Comparison of ENCODE assay signal across 17 mouse cellular contexts in the genomic region with DNA sequence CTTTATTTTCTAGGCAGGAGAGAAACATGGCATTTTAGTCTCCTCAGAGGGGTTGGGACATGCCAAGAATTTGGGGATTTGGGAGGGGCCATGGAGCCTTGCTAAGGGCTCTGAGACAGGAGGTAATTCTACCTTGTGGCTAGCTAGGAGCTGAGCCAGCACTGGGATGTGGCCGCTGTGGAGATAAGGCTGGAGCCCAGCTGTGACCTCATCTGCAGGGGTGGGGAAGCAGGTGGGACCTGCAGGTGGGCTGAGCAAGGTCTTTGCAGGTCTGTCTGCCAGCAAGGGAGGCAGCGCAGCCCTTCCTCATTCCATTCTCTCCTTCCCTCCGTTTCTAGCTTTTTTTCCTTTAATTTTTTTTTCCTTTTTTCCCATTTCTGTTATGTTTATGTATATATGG. TPM values are rescaled to one million over a fixed set of nuclear protein-coding genes. Genes with fewer than 3 reads are reported as not detected.
DNase-seq lines count a peak whose midpoint lies in the region; ATAC-seq and TF ChIP-seq lines count a peak whose summit lies in the region.
"Had no signal": no experiment of that assay in that cellular context is flagged by ENCODE, and none has a peak within 500 bp of the region (broad histone marks: within the 10 kb centered on the region; RNA-seq: fewer than 3 reads in every experiment).

No protein-coding gene starts in this region.

- no peak for ATAC-seq in kidney, embryonic 15.5 days (replicated peaks; ENCODE audit: low FRiP score)
- ATAC-seq in kidney, embryonic 14.5 days (ENCODE audit: low FRiP score, low TSS enrichment), result no peak
- ATAC-seq in liver, embryonic 14.5 days (ENCODE audit: insufficient read depth), result no peak
- no peak for ATAC-seq in erythroid progenitor cell, adult 5-6 weeks (replicated peaks; ENCODE audit: low FRiP score, poor library complexity, severe bottlenecking)
- no peak for ATAC-seq in hindbrain, embryonic 13.5 days (ENCODE audit: low FRiP score)
- ATAC-seq: forebrain, embryonic 15.5 days; hindbrain, embryonic 16.5 days; midbrain, embryonic 15.5 days had no signal

- no peaks in the 10 kb centered on the region for H3K9me3 ChIP-seq in kidney, embryonic 15.5 days (replicated peaks)
- no peaks in the 10 kb centered on the region for H3K9me3 ChIP-seq in kidney, embryonic 14.5 days (ENCODE audit: control insufficient read depth, low read length)
- no peaks in the 10 kb centered on the region for H3K9me3 ChIP-seq in liver, embryonic 14.5 days (ENCODE audit: control insufficient read depth, low read length)
- no peaks in the 10 kb centered on the region for H3K9me3 ChIP-seq in hindbrain, embryonic 13.5 days
- H3K9me3 ChIP-seq: forebrain, embryonic 15.5 days; midbrain, embryonic 15.5 days had no signal

- peak overlapping the region; percentile 27; the same call in 1 of the 2 replicates for H3K27ac ChIP-seq in kidney, embryonic 15.5 days
- no peak overlapping the region for H3K27ac ChIP-seq in kidney, embryonic 14.5 days (ENCODE audit: low read depth, low read length)
- peak overlapping the region; percentile 24 for H3K27ac ChIP-seq in bone marrow, adult 2 months (ENCODE audit: control insufficient read depth, insufficient read depth, low read depth, low read length, poor library complexity)
- peak overlapping the region; percentile 99 for H3K27ac ChIP-seq in liver, embryonic 14.5 days
- no peak overlapping the region for H3K27ac ChIP-seq in hindbrain, embryonic 13.5 days
- H3K27ac ChIP-seq: forebrain, embryonic 15.5 days; midbrain, embryonic 15.5 days had no signal

- H3K36me3 ChIP-seq in kidney, embryonic 15.5 days, result no peaks in the 10 kb centered on the region
- H3K36me3 ChIP-seq in kidney, embryonic 14.5 days (ENCODE audit: control insufficient read depth, insufficient read depth, low read length), result no peaks in the 10 kb centered on the region
- H3K36me3 ChIP-seq in liver, embryonic 14.5 days (replicated peaks; ENCODE audit: control insufficient read depth, insufficient read depth, low read depth), result peaks cover 73% of the 10 kb centered on the region
- no peaks in the 10 kb centered on the region for H3K36me3 ChIP-seq in hindbrain, embryonic 13.5 days
- H3K36me3 ChIP-seq: forebrain, embryonic 15.5 days; midbrain, embryonic 15.5 days had no signal

- no peak overlapping the region for H3K4me2 ChIP-seq in kidney, embryonic 15.5 days
- no peak overlapping the region for H3K4me2 ChIP-seq in kidney, embryonic 14.5 days (replicated peaks; ENCODE audit: low read depth, low read length)
- H3K4me2 ChIP-seq in liver, embryonic 14.5 days (ENCODE audit: low read depth), result no peak overlapping the region
- no peak overlapping the region for H3K4me2 ChIP-seq in hindbrain, embryonic 13.5 days
- H3K4me2 ChIP-seq: forebrain, embryonic 15.5 days; lung, embryonic 14.5 days; midbrain, embryonic 15.5 days had no signal

- H3K4me1 ChIP-seq in kidney, embryonic 15.5 days, result peaks cover 31% of the 10 kb centered on the region
- H3K4me1 ChIP-seq in kidney, embryonic 14.5 days (ENCODE audit: control insufficient read depth, insufficient read depth, low read length), result peaks cover 2% of the 10 kb centered on the region; the same call in 1 of the 2 replicates
- peaks cover 16% of the 10 kb centered on the region for H3K4me1 ChIP-seq in bone marrow, adult 2 months (ENCODE audit: control insufficient read depth, insufficient read depth, low read length)
- peaks cover 41 to 49% of the 10 kb centered on the region in 2 experiments for H3K4me1 ChIP-seq in liver, embryonic 14.5 days (replicated peaks; ENCODE audit: control insufficient read depth in 2 of 2, insufficient read depth in 2 of 2, low read length in 1 of 2)
- H3K4me1 ChIP-seq in hindbrain, embryonic 13.5 days (replicated peaks), result peaks cover 13% of the 10 kb centered on the region

- no peaks in the 10 kb centered on the region for H3K27me3 ChIP-seq in kidney, embryonic 15.5 days
- no peaks in the 10 kb centered on the region for H3K27me3 ChIP-seq in kidney, embryonic 14.5 days (ENCODE audit: control insufficient read depth, insufficient read depth, low read length)
- no peaks in the 10 kb centered on the region for H3K27me3 ChIP-seq in liver, embryonic 14.5 days (ENCODE audit: control insufficient read depth, insufficient read depth, low read length)
- no peaks in the 10 kb centered on the region for H3K27me3 ChIP-seq in hindbrain, embryonic 13.5 days
- H3K27me3 ChIP-seq: forebrain, embryonic 15.5 days; midbrain, embryonic 15.5 days had no signal

- no peak overlapping the region for H3K4me3 ChIP-seq in kidney, embryonic 15.5 days (replicated peaks)
- H3K4me3 ChIP-seq in kidney, embryonic 14.5 days (ENCODE audit: low read length), result no peak overlapping the region
- H3K4me3 ChIP-seq in bone marrow, adult 2 months (replicated peaks; ENCODE audit: control insufficient read depth, low read depth, low read length), result no peak overlapping the region
- H3K4me3 ChIP-seq in liver, embryonic 14.5 days (ENCODE audit: insufficient read depth in 1 of 2, low read depth in 2 of 2, low read length in 2 of 2), result no peak overlapping the region
- H3K4me3 ChIP-seq in hindbrain, embryonic 13.5 days, result no peak overlapping the region
- H3K4me3 ChIP-seq: forebrain, embryonic 15.5 days; midbrain, embryonic 15.5 days had no signal

- no peak overlapping the region for H3K9ac ChIP-seq in kidney, embryonic 15.5 days
- H3K9ac ChIP-seq in kidney, embryonic 14.5 days (ENCODE audit: low read depth, low read length), result no peak overlapping the region
- H3K9ac ChIP-seq in liver, embryonic 14.5 days (replicated peaks), result no peak overlapping the region
- H3K9ac ChIP-seq in hindbrain, embryonic 13.5 days, result no peak overlapping the region
- H3K9ac ChIP-seq: forebrain, embryonic 15.5 days; lung, embryonic 14.5 days; midbrain, embryonic 15.5 days had no signal

- 56% methylated on average over 3 of the region's 3 CpGs for WGBS in kidney, embryonic 15.5 days
- WGBS in kidney, embryonic 14.5 days, result 50% methylated on average over 3 of the region's 3 CpGs
- 41% methylated on average over 3 of the region's 3 CpGs for WGBS in bone marrow, adult 2 months
- WGBS in liver, embryonic 14.5 days (ENCODE audit: insufficient replicate concordance), result 71% methylated on average over 3 of the region's 3 CpGs
- WGBS in hindbrain, embryonic 13.5 days, result 68% methylated on average over 3 of the region's 3 CpGs

- TF ChIP-seq POLR2A in bone marrow, adult 2 months (IDR thresholded peaks at IDR 0.05; ENCODE audit: borderline replicate concordance, control insufficient read depth, low read depth, low read length), result no peak

- TF ChIP-seq EP300 in liver, embryonic 14.5 days (IDR thresholded peaks at IDR 0.05; ENCODE audit: low read depth), result no peak

- TF ChIP-seq CTCF in bone marrow, adult 2 months (IDR thresholded peaks at IDR 0.05; ENCODE audit: control insufficient read depth, insufficient read depth, low read length), result no peak
- no peak for TF ChIP-seq CTCF in liver, embryonic 14.5 days (IDR thresholded peaks at IDR 0.05; ENCODE audit: low read depth)

- DNase-seq in liver, embryonic 14.5 days (ENCODE audit: low read depth in 3 of 3, low spot score in 3 of 3), result no peak
- DNase-seq in thymus, postnatal 14 days, result peak; percentile 74
- no peak for DNase-seq in right cerebral cortex, postnatal 36 days (ENCODE audit: low spot score in 2 of 2)
- DNase-seq: adrenal gland, adult 8-10 months; cerebellum, adult 2 months; gastrocnemius, postnatal 25 days; kidney, adult 11 months; kidney, postnatal 25 days; lung, embryonic 14.5 days had no signal

RNA-seq across cellular contexts. Expression of a gene that starts 21.4 kb away (rescaled TPM):
- polyA plus RNA-seq in kidney, embryonic 15.5 days (2015; fragmentation: Nextera tagmentation; extraction: Ambion mirVana), result 10.5 TPM in 2 replicates
- polyA plus RNA-seq in kidney, embryonic 14.5 days (2014; fragmentation: Nextera tagmentation; extraction: Ambion mirVana), result 11.9 and 13.0 TPM in 2 replicates
- 167 and 178 TPM in 2 replicates for polyA plus RNA-seq in bone marrow, adult 2 months (2011; ENCODE audit: insufficient read depth, insufficient read length, low replicate concordance, missing spikeins)
- 103 and 114 TPM in 2 replicates for polyA plus RNA-seq in liver, embryonic 14.5 days (2012; rRNA removed)
- 71.6 and 80.9 TPM in 2 replicates for polyA plus RNA-seq in liver, embryonic 14.5 days (2014; fragmentation: Nextera tagmentation; extraction: Ambion mirVana)
- 340 and 347 TPM in 2 replicates for total RNA-seq in erythroid progenitor cell, adult 5-6 weeks (2015; ENCODE audit: low replicate concordance)
- total RNA-seq in erythroid progenitor cell, adult 5-6 weeks (2017; ENCODE audit: low replicate concordance), result 282 and 287 TPM in 2 replicates
- polyA plus RNA-seq in hindbrain, embryonic 13.5 days (2015; fragmentation: Nextera tagmentation; extraction: Ambion mirVana), result 3.5 TPM in 2 replicates

RNA-seq across cellular contexts. Expression of a gene that starts 26.2 kb away (rescaled TPM):
- polyA plus RNA-seq in kidney, embryonic 15.5 days (2015; fragmentation: Nextera tagmentation; extraction: Ambion mirVana), result 92.8 and 98.2 TPM in 2 replicates
- 94.4 and 111 TPM in 2 replicates for polyA plus RNA-seq in kidney, embryonic 14.5 days (2014; fragmentation: Nextera tagmentation; extraction: Ambion mirVana)
- 34.9 and 49.3 TPM in 2 replicates for polyA plus RNA-seq in bone marrow, adult 2 months (2011; ENCODE audit: insufficient read depth, insufficient read length, low replicate concordance, missing spikeins)
- polyA plus RNA-seq in liver, embryonic 14.5 days (2012; rRNA removed), result 24.1 and 24.6 TPM in 2 replicates
- 37.4 and 44.9 TPM in 2 replicates for polyA plus RNA-seq in liver, embryonic 14.5 days (2014; fragmentation: Nextera tagmentation; extraction: Ambion mirVana)
- total RNA-seq in erythroid progenitor cell, adult 5-6 weeks (2015; ENCODE audit: low replicate concordance), result 35.0 and 42.3 TPM in 2 replicates
- total RNA-seq in erythroid progenitor cell, adult 5-6 weeks (2017; ENCODE audit: low replicate concordance), result 38.7 and 50.4 TPM in 2 replicates
- 133 and 135 TPM in 2 replicates for polyA plus RNA-seq in hindbrain, embryonic 13.5 days (2015; fragmentation: Nextera tagmentation; extraction: Ambion mirVana)

RNA-seq across cellular contexts. Expression of a gene that starts 48.2 kb away (rescaled TPM):
- 78.7 and 83.4 TPM in 2 replicates for polyA plus RNA-seq in kidney, embryonic 15.5 days (2015; fragmentation: Nextera tagmentation; extraction: Ambion mirVana)
- polyA plus RNA-seq in kidney, embryonic 14.5 days (2014; fragmentation: Nextera tagmentation; extraction: Ambion mirVana), result 55.5 and 80.1 TPM in 2 replicates
- polyA plus RNA-seq in bone marrow, adult 2 months (2011; ENCODE audit: insufficient read depth, insufficient read length, low replicate concordance, missing spikeins), result 26.3 and 39.0 TPM in 2 replicates
- 16.3 and 19.4 TPM in 2 replicates for polyA plus RNA-seq in liver, embryonic 14.5 days (2012; rRNA removed)
- 23.6 and 26.7 TPM in 2 replicates for polyA plus RNA-seq in liver, embryonic 14.5 days (2014; fragmentation: Nextera tagmentation; extraction: Ambion mirVana)
- total RNA-seq in erythroid progenitor cell, adult 5-6 weeks (2015; ENCODE audit: low replicate concordance), result 94.3 and 127 TPM in 2 replicates
- 72.6 and 81.2 TPM in 2 replicates for total RNA-seq in erythroid progenitor cell, adult 5-6 weeks (2017; ENCODE audit: low replicate concordance)
- polyA plus RNA-seq in hindbrain, embryonic 13.5 days (2015; fragmentation: Nextera tagmentation; extraction: Ambion mirVana), result 59.8 and 61.0 TPM in 2 replicates

RNA-seq across cellular contexts. Expression of a gene that starts 55.6 kb away (rescaled TPM):
- polyA plus RNA-seq in kidney, embryonic 15.5 days (2015; fragmentation: Nextera tagmentation; extraction: Ambion mirVana), result 139 TPM in 2 replicates
- polyA plus RNA-seq in kidney, embryonic 14.5 days (2014; fragmentation: Nextera tagmentation; extraction: Ambion mirVana), result 71.4 and 112 TPM in 2 replicates
- 57.9 and 61.3 TPM in 2 replicates for polyA plus RNA-seq in bone marrow, adult 2 months (2011; ENCODE audit: insufficient read depth, insufficient read length, low replicate concordance, missing spikeins)
- 18.8 and 22.0 TPM in 2 replicates for polyA plus RNA-seq in liver, embryonic 14.5 days (2012; rRNA removed)
- 31.8 and 36.2 TPM in 2 replicates for polyA plus RNA-seq in liver, embryonic 14.5 days (2014; fragmentation: Nextera tagmentation; extraction: Ambion mirVana)
- 57.3 and 75.5 TPM in 2 replicates for total RNA-seq in erythroid progenitor cell, adult 5-6 weeks (2015; ENCODE audit: low replicate concordance)
- 61.7 and 70.0 TPM in 2 replicates for total RNA-seq in erythroid progenitor cell, adult 5-6 weeks (2017; ENCODE audit: low replicate concordance)
- polyA plus RNA-seq in hindbrain, embryonic 13.5 days (2015; fragmentation: Nextera tagmentation; extraction: Ambion mirVana), result 221 and 226 TPM in 2 replicates

Comparison
In these comparisons a context has a peak if more than half of its experiments do, and no peak if none do; other contexts are left out.
1. H3K27ac ChIP-seq: peak in kidney, embryonic 15.5 days (single experiment), bone marrow, adult 2 months (single experiment) and liver, embryonic 14.5 days (single experiment); none in kidney, embryonic 14.5 days (single experiment) and hindbrain, embryonic 13.5 days (single experiment).